Mouse (Mus musculus): ENCODE results near the gene Cabp1. TPM values are rescaled to one million over a fixed set of nuclear protein-coding genes. Genes with fewer than 3 reads are reported as not detected.

Cabp1 gene
- polyA plus RNA-seq, 1 experiment from 2014 or later, result not detected

DNA sequence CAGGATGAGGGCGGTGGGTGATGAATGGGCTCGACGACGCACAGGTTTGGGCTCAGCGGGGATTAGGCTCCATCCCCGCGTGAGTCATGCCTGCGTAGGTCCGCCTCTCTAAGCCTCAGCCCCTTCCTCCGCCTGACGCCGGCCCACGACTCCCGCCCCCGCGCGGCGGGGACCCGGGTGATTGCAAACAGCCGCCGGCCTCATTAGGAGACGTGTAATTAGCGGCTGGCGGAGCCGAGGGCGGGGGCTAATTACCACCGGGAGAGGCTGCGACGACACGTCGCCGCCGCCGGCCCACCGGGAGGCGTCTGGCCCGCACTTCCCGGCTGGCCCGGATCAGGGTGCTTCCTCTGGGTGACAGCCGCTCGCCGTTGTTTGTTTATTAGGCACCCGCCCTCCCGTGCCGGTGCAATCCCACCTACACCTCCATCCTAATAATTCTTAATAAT, 41.2 kb upstream of the Cabp1 start:
- peaks cover 8% of the 10 kb centered on the region for H3K36me3 ChIP-seq (replicated peaks; ENCODE audit: insufficient read depth, low read length)
- peak overlapping the region; percentile 50 for H3K4me3 ChIP-seq (ENCODE audit: low read depth, low read length)
- ATAC-seq, result peak; percentile 7; the same call in 1 of the 2 replicates
- H3K4me2 ChIP-seq (ENCODE audit: low read depth, low read length), result peak overlapping the region; percentile 97
- TF ChIP-seq EP300 (IDR thresholded peaks at IDR 0.05; ENCODE audit: low read depth) (no peak), CTCF (IDR thresholded peaks at IDR 0.05; ENCODE audit: low read depth) (no peak)
- H3K27me3 ChIP-seq (ENCODE audit: insufficient read depth, low read length), result peaks cover 25% of the 10 kb centered on the region
- H3K4me1 ChIP-seq (ENCODE audit: insufficient read depth), result peaks cover 14% of the 10 kb centered on the region; the same call in 1 of the 2 replicates
- H3K27ac ChIP-seq (ENCODE audit: low read depth), result no peak overlapping the region
- peak; percentile 36 for DNase-seq
- 2% methylated on average over 44 of the region's 45 CpGs for WGBS (ENCODE audit: insufficient replicate concordance)
- H3K9ac ChIP-seq (replicated peaks), result peak overlapping the region; percentile 50
- no peaks in the 10 kb centered on the region for H3K9me3 ChIP-seq (ENCODE audit: low read length)

GRCm38 (mm10) chr5:115234519-115234918, 40.3 kb upstream of the Cabp1 start:
- TF ChIP-seq EP300 (IDR thresholded peaks at IDR 0.05; ENCODE audit: low read depth), result no peak
- TF ChIP-seq CTCF (IDR thresholded peaks at IDR 0.05; ENCODE audit: low read depth), result no peak
- 0 out of 2 replicates have a peak, but pooled peaks cover under 1% of the 10 kb centered on the region for H3K36me3 ChIP-seq (replicated peaks; ENCODE audit: insufficient read depth, low read length)
- H3K27ac ChIP-seq (ENCODE audit: low read depth), result no peak overlapping the region
- no peak for ATAC-seq
- peaks cover 25% of the 10 kb centered on the region for H3K27me3 ChIP-seq (ENCODE audit: insufficient read depth, low read length)
- H3K9ac ChIP-seq (replicated peaks), result no peak overlapping the region
- no peaks in the 10 kb centered on the region for H3K9me3 ChIP-seq (ENCODE audit: low read length)
- no peak for DNase-seq
- no peak overlapping the region for H3K4me3 ChIP-seq (ENCODE audit: low read depth, low read length)
- 82% methylated on average over 6 of the region's 6 CpGs for WGBS (ENCODE audit: insufficient replicate concordance)
- peaks cover 14% of the 10 kb centered on the region; the same call in 1 of the 2 replicates for H3K4me1 ChIP-seq (ENCODE audit: insufficient read depth)
- H3K4me2 ChIP-seq (ENCODE audit: low read depth, low read length), result no peak overlapping the region

DNA sequence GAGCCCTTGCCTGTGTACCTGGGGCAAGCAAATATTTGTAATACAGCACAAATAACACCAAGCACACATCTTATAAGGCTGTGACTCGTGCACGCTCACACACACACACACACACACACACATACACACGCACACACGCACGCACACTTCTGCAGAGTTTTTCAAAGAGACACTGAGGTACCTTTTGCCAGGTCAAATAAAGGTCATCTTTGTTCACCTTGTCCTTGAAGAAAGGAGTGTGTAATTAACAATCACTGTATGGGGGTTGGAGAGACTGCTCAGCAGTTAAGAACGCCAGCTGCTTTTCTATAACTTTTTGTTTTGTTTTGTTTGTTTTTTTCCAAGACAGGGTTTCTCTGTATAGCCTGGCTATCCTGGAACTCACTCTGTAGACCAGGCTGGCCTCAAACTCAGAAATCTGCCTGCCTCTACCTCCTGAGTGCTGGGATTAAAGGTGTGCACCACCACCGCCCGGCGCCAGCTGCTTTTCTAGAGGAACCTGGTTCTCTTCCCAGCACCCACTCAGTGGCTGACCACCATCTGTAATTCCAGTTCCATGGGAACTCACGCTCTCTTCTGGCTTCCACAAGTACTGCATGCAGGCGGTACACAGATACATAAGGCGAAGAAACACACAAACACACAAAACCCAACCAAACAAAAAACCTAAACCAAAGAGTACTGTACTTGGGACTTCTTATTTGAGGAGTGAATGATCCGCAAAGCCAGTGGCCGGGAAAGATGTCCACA, 39.0 kb upstream of the Cabp1 start:
- no peak for ATAC-seq

GRCm38 (mm10) chr5:115232516-115232915, 38.3 kb upstream of the Cabp1 start:
- no peak for TF ChIP-seq CTCF (IDR thresholded peaks at IDR 0.05; ENCODE audit: low read depth)
- TF ChIP-seq EP300 (IDR thresholded peaks at IDR 0.05; ENCODE audit: low read depth), result no peak
- Histone ChIP-seq H3K4me2 (ENCODE audit: low read depth, low read length) (no peak overlapping the region), H3K27me3 (ENCODE audit: insufficient read depth, low read length) (peaks cover 25% of the 10 kb centered on the region), H3K4me1 (ENCODE audit: insufficient read depth) (peaks cover 8% of the 10 kb centered on the region; the same call in 1 of the 2 replicates), H3K27ac (ENCODE audit: low read depth) (no peak overlapping the region), H3K9ac (replicated peaks) (no peak overlapping the region), H3K9me3 (ENCODE audit: low read length) (no peaks in the 10 kb centered on the region), H3K4me3 (ENCODE audit: low read depth, low read length) (no peak overlapping the region), H3K36me3 (replicated peaks; ENCODE audit: insufficient read depth, low read length) (no peaks in the 10 kb centered on the region)
- DNase-seq, result no peak
- 51% methylated on average over 6 of the region's 6 CpGs for WGBS (ENCODE audit: insufficient replicate concordance)
- no peak for ATAC-seq

More for the DNA sequence above, 39.0 kb upstream of the Cabp1 start:
- Histone ChIP-seq H3K36me3 (replicated peaks; ENCODE audit: insufficient read depth, low read length) (no peaks in the 10 kb centered on the region), H3K4me3 (ENCODE audit: low read depth, low read length) (no peak overlapping the region), H3K27ac (ENCODE audit: low read depth) (no peak overlapping the region), H3K27me3 (ENCODE audit: insufficient read depth, low read length) (peaks cover 25% of the 10 kb centered on the region), H3K4me2 (ENCODE audit: low read depth, low read length) (no peak overlapping the region), H3K9ac (replicated peaks) (no peak overlapping the region), H3K4me1 (ENCODE audit: insufficient read depth) (peaks cover 8% of the 10 kb centered on the region; the same call in 1 of the 2 replicates), H3K9me3 (ENCODE audit: low read length) (no peaks in the 10 kb centered on the region)
- TF ChIP-seq EP300 (IDR thresholded peaks at IDR 0.05; ENCODE audit: low read depth) (no peak), CTCF (IDR thresholded peaks at IDR 0.05; ENCODE audit: low read depth) (no peak)
- no peak for DNase-seq
- 86% methylated on average over 14 of the region's 14 CpGs for WGBS (ENCODE audit: insufficient replicate concordance)

DNA sequence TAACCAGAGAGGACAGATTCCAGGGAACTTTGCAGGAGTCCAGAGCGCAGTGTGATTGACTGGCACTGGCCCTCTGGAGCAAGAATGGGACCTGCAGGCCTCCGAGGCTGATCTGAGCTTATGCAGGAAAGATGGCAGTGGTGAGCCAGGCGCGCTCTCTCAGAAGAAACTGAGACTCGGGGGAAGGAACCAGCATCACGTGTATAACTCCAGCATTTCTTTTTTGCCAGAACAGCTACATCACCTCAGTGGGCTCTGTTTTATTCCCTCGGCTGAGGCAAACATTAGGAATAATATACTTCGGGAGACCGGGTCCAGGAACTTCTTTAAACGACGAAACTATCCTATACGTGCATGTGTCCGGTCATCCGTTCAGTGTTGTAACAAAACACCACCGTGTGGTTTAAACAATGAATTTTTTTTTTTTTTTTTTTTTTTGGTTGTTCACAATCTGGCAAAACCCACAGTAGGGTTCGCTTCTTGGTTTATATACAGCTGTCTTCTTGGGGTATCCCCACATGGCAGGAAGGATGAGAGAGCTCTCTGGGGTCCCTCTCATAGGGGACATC, 37.5 kb upstream of the Cabp1 start:
- ATAC-seq (no peak), DNase-seq (no peak)
- H3K9ac ChIP-seq (replicated peaks), result no peak overlapping the region
- no peaks in the 10 kb centered on the region for H3K9me3 ChIP-seq (ENCODE audit: low read length)
- H3K27ac ChIP-seq (ENCODE audit: low read depth), result no peak overlapping the region
- no peaks in the 10 kb centered on the region for H3K36me3 ChIP-seq (replicated peaks; ENCODE audit: insufficient read depth, low read length)
- H3K4me2 ChIP-seq (ENCODE audit: low read depth, low read length), result no peak overlapping the region
- no peak overlapping the region for H3K4me3 ChIP-seq (ENCODE audit: low read depth, low read length)
- H3K27me3 ChIP-seq (ENCODE audit: insufficient read depth, low read length), result peaks cover 25% of the 10 kb centered on the region
- 36% methylated on average over 16 of the region's 16 CpGs for WGBS (ENCODE audit: insufficient replicate concordance)
- no peak for TF ChIP-seq CTCF (IDR thresholded peaks at IDR 0.05; ENCODE audit: low read depth)
- no peak for TF ChIP-seq EP300 (IDR thresholded peaks at IDR 0.05; ENCODE audit: low read depth)
- H3K4me1 ChIP-seq (ENCODE audit: insufficient read depth), result peaks cover 8% of the 10 kb centered on the region; the same call in 1 of the 2 replicates

- no peak overlapping the region for H3K27ac ChIP-seq (ENCODE audit: low read depth)
- H3K4me3 ChIP-seq (ENCODE audit: low read depth, low read length), result no peak overlapping the region
- no peak for TF ChIP-seq EP300 (IDR thresholded peaks at IDR 0.05; ENCODE audit: low read depth)
- no peak for TF ChIP-seq CTCF (IDR thresholded peaks at IDR 0.05; ENCODE audit: low read depth)
- no peak for DNase-seq
- peaks cover 8% of the 10 kb centered on the region; the same call in 1 of the 2 replicates for H3K4me1 ChIP-seq (ENCODE audit: insufficient read depth)
- H3K36me3 ChIP-seq (replicated peaks; ENCODE audit: insufficient read depth, low read length), result no peaks in the 10 kb centered on the region
- peaks cover 25% of the 10 kb centered on the region for H3K27me3 ChIP-seq (ENCODE audit: insufficient read depth, low read length)
- ATAC-seq, result no peak
- 64% methylated on average over 15 of the region's 15 CpGs for WGBS (ENCODE audit: insufficient replicate concordance)
- H3K4me2 ChIP-seq (ENCODE audit: low read depth, low read length), result no peak overlapping the region
- H3K9ac ChIP-seq (replicated peaks), result no peak overlapping the region
- H3K9me3 ChIP-seq (ENCODE audit: low read length), result no peaks in the 10 kb centered on the region
These were observed 36.8 kb upstream of the Cabp1 start for GRCm38 (mm10) chr5:115230830-115231551.
